Mouse (Mus musculus): ENCODE data around the gene Rsf1.

DNA sequence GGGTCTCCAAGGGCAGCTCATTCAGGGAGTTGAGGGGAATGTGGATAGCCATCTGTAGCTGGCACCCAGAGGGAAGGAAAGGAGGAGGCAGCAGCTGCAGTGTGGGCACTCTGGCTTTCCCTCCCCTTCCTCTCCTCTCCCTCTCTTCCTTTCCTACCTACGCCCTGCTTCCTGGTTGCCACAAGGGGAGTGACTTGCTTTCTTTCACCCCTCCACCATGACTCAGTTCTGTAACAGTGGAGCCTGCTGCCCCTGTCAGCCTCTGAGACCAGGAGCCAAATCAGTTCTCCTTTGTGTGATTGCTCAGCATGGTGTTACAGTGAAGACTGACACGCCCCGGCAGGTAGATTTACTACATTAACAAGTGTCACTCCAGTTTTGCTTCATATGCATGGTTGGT, 129.5 kb downstream of the Rsf1 start:
- TF ChIP-seq CTCF (IDR thresholded peaks at IDR 0.05; ENCODE audit: low read depth, low read length) (no peak), POLR2A (IDR thresholded peaks at IDR 0.05; ENCODE audit: borderline replicate concordance, low read depth, low read length) (no peak)

All from bone marrow macrophage, adult 2 months (primary cell).